Mouse (Mus musculus): ENCODE measurements around the gene Arhgap25.
A peak's percentile ranks its signal among the peaks of the same experiment; 100 is the strongest.

The Arhgap25 gene

DNA sequence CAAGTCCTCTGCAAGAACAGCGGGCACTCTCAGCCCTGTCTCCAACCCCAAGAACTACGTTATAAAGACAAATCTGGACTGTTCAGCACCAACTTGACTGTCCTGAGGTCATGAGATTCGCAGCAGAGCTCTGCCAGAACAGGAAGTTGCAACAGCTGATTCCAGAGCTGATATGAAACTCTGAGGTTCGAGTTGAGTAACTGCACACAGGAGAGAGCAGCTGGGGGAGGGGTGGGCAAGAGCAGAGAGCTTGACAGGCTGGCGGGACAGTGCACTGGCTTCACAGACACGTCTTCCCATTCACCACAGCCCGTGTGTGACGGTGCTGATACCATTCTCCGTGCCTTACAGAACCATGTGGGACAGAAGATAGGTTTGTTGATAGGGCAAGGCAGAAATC, 9.0 kb upstream of the Arhgap25 start:
- TF ChIP-seq GATA4 (IDR thresholded peaks at IDR 0.05; ENCODE audit: insufficient replicate concordance, low read length) = peak; percentile 99

DNA sequence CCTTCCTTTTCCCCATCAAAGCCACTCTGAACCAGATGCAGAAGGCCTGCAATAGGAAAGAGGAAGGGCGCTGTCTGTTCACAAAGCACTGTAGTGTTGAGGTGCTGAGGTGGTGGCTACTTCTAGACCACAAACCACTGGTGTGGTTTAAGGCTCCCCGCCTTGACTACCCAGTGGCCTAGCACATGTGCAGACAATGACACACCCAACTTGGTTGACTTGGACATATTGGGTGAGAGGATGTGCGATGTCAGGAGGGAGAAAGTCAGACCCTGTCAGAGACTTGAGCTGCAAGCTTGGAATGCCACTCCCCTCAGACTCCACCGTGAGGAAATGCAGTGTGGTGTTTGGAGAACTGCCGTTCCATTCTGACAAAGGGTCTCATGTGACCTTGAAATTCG, 8.1 kb upstream of the Arhgap25 start:
- no peak for TF ChIP-seq GATA4 (IDR thresholded peaks at IDR 0.05; ENCODE audit: insufficient replicate concordance, low read length)

DNA sequence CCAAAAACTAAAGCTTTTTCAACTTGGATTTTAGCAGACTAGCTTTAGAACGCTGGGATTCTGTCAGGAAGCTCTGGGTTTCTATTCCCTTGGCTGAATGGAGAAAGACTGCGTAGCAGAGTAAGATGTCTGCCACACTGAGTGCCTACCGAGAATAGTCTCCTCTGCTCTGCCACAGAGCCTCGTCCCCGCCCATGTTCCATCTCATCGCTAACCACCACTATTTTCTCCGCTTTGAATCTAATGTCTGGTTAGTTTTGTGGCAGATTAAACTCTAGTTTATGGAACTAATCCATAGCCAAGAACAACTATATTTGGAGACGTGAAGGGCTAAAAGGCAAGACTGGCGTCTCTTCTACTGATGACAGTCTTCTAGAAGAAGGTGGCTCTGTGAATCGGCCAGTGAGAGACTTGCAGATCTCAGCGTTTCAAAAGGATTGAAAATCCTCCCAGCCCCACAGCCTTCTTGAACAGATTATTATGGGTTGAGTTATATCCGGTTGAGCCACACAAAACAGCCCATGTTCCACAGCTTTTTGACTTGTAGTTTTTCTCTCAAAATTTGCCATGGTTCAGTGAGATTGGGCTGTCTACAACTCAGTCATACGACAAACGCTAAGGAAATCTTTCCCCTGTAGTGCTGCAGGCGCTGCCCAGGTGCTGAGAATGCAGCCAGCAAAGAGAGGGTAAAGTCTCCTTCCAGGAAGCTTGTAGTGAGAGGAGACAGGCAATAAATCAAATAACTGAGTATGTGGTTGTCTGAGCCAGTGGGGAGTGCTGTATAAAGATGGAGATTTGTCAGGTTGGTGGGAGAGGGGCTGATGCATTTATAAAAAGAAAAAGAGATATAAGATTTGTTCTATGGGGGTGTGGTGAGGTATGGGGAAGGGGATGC, 5.6 kb upstream of the Arhgap25 start:
- TF ChIP-seq GATA4 (IDR thresholded peaks at IDR 0.05; ENCODE audit: insufficient replicate concordance, low read length) = no peak

DNA sequence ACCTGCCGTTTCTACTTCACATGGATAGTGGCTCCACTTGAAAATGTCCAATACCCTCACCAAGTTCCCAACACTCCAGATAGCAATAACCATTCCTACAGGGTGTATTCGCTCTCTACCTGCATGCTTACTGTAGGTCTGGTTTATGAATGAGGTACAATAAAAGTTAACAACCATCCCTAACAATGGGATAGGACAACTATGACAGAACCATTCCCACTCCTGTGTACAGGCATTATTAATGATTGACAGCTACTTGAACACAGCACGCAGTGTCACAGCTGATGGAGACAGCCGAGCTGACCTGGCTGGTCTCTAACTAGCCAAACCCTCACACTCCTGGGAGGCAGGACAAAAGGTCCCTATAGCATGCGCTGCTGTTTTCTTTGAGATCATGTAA, 4.6 kb upstream of the Arhgap25 start:
- no peak for TF ChIP-seq GATA4 (IDR thresholded peaks at IDR 0.05; ENCODE audit: insufficient replicate concordance, low read length)

DNA sequence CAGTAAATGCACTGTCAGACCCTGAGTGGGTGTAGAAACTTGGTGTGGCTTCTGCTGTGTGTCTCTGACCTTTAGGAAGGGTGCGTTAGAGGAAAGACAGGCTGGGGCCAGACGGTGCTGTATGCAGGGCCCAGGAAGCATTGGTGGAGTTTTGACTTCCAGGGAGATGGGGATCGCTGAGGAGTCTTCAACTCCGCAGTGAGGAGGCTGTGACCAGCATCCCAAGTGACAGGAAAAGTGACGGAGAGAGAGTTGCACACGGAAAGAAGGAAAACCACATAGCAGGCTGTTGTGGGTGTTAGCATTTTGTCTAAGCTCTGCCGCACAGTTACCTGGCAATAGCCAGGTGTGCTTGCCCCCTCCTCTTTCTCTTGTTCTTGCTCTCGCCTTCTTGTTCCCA, 3.2 kb upstream of the Arhgap25 start:
- no peak for TF ChIP-seq GATA4 (IDR thresholded peaks at IDR 0.05; ENCODE audit: insufficient replicate concordance, low read length)

DNA sequence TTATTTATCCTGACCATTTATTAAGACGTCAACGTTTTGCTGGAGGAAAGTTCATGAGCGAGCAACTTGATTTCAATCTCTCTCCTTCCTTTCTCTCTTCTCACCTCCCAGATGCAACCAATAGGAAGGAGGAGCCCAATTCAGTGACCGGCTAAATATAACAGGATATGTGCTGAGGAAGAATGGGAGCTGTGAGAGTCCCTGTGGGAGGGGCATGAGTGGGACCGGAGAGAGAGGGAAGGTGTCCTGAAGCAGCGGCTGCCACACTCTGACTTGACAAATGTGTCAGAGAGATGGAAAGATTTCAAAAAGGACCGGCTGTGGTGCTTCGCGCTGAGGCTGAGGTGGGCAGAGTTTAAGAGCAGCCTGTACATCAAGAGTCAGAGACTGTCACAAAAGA, 2.6 kb upstream of the Arhgap25 start:
- no peak for TF ChIP-seq GATA4 (IDR thresholded peaks at IDR 0.05; ENCODE audit: insufficient replicate concordance, low read length)

DNA sequence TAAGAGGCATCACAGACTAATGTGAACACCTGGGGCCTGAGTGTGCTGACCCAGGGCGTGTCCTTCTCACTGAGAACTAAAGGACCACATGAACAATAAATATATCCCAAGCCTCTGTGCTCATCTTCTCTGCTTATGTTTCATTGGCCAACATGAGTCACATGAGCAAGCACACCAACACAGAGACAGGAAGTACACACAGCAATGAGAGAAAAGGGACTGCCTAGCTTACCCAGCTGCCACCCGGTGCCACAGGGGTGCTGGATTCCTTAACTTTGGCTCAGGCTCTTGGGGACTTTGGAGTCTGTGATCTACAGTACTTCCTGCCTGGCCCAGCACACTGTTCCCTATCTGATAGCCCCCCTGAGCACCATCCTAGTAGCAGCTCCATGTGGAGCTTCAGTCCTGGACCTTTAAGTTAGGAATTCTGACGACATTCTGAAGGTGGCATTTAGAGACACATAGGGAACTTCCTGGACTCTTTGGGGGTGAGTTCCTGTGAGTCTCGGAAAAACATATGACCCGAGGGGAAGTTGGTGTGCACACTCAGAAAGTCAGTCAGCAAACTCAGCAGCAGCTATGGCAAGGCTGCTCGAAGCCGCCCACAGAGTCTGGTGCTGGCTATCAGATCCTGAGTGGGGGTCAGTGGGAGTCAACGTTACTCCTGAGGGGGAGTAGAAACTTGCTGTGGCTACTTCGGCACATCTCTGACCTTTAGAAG, 2.0 kb upstream of the Arhgap25 start:
- no peak for TF ChIP-seq GATA4 (IDR thresholded peaks at IDR 0.05; ENCODE audit: insufficient replicate concordance, low read length)

DNA sequence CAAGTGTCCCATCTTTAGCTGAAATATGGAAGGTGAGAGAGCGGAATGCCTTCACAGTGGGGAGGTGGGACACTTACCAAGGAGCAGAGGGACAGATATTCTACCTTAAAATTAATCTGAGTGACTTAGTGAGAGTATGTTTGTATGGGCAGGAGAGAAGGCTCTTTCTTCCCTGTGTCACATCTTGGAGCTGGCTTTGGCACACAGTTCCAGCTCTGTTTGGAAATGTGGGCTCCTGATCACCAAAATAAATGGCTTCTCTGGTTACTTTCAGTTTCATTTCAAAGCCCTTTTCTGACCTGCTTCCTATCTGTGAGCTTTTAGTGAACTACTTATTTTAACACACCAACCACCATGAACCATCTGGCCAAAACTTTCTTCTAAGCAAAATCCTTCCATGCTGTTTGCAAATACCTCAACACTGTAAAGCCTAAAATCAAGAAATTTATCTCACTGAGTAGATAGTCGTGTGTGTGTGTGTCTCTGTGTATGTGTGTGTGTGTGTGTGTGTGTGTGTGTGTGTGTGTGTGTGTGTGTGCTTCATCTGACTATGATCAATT, 1.5 kb downstream of the Arhgap25 start:
- no peak for TF ChIP-seq GATA4 (IDR thresholded peaks at IDR 0.05; ENCODE audit: insufficient replicate concordance, low read length)

DNA sequence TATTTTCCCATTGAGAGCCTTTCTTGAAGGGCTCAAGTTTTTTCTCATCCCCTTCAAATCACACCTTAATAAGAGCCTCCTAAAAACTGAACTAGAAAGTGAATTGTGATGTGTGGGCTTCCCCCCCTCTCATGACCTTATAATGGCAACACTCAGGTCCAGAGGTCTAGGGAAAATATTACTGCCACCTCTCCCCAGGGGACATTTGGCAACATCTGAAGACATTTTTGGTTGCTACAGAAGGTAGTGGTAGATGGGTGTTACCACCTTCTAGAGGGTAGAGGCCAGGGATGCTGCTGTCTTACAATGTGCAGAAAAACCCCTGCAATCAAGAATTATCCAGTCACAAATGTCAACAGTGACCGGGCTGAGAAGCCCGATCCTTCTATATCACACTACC, 2.7 kb downstream of the Arhgap25 start:
- no peak for TF ChIP-seq GATA4 (IDR thresholded peaks at IDR 0.05; ENCODE audit: insufficient replicate concordance, low read length)

DNA sequence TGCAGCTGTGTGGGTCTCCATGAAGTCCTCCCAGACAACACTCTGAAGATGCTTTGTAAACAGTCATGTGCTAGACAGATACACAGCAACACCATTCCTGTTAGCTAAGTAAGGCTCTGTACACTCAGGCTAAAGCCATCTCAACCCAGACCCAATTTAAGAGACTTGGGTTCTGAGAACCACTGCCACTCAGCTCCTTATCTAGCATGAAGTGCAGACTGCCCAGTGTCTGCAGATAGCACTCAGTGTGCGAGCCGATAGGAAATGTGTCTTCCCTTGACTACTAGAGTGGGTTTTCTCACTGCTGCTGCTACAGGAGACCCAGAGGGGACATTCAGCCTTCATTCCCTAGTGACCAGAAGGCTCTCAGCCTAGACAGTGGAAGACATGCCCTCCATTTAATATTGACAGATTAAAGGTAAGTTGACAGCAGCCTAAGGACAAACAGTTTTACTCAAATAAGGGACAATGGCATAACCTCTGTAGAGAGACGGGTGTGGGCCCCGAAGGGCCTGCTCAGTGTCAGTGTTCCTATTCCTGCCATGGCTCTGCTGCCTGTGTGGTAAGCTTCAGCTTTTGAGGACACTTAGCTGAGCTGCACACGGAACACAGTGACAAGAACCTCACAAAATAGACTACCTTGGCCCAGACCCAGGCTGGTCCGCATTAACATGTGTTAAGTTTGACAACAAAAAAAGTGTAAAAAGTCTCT, 5.1 kb downstream of the Arhgap25 start:
- no peak for TF ChIP-seq GATA4 (IDR thresholded peaks at IDR 0.05; ENCODE audit: insufficient replicate concordance, low read length)

DNA sequence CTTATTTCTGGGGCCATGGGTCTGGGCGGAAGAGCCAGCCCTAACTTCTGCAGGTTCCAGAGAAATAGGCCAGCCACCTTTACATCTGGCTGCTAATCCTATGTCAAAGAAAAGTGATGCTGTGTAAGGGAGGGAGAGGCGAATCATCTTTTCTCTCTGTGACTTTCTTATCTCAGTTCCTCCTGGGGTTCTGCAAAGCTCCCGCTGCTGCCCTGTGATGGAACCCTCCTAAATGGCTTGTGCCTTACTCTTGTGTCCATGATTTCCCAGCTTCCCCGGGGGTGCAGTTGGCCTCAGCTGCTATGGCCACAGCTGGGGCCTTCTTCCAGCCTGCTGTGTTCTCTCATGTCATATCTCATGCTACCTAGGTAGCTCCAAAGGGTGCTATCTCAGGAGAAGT, 5.7 kb downstream of the Arhgap25 start:
- TF ChIP-seq GATA4 (IDR thresholded peaks at IDR 0.05; ENCODE audit: insufficient replicate concordance, low read length) = no peak

DNA sequence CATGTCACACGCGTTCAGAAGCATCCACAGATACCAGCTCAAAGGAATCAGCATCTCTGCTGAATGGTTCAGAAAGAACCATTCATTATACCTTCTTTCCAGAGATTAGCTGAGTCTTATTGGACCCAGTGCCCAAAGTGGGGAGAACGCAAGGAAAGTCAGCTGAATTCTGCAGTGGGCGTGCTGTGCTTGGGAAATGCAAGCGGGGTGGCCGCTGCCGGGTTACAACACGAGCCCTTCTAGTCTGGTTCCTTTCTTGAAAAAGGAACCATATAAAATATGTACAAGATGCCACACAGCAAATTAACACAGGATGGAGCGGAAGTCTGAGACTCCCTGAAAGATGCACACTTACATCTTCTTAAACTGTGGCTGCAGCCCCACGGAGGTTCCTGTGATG, 7.9 kb downstream of the Arhgap25 start:
- no peak for TF ChIP-seq GATA4 (IDR thresholded peaks at IDR 0.05; ENCODE audit: insufficient replicate concordance, low read length)

DNA sequence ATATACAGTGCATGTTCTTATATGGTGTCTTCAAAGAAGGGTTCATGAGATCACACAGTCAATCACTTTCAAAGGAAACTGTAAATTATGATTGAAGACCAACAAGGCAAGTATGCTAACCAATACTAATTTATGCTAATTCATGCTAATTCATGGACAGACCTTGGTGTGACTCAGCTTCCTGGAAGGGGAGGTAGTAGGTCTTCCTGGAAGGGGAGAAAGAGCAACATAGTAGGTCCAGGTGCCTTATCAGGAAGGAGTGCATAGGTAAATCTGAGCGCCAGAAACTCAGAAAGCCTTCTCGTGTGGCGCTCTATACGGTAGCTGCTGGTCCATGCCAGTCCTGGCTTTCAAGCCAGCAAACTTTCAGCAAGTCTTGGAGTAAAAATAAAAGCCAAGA, 8.8 kb downstream of the Arhgap25 start:
- TF ChIP-seq GATA4 (IDR thresholded peaks at IDR 0.05; ENCODE audit: insufficient replicate concordance, low read length) = no peak

DNA sequence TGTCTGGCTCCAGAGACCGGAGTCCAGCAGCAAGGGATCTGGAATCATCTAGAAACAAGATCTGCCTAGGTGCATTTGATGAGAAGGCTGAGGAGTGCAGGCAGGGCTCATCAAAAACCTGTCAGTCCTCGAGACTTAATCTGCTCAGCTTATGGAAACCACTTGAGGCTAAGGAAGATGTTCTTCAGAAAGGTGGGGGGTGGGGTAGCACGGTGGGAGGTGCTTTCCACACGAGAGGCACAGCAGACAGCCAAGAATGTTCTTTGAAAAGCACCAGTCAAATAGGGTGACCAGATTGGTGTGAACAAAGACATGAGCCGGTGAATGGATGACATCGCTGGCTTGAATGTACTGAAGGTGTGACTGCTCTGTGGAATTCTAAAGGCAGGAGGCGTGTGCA, 9.3 kb downstream of the Arhgap25 start:
- no peak for TF ChIP-seq GATA4 (IDR thresholded peaks at IDR 0.05; ENCODE audit: insufficient replicate concordance, low read length)

DNA sequence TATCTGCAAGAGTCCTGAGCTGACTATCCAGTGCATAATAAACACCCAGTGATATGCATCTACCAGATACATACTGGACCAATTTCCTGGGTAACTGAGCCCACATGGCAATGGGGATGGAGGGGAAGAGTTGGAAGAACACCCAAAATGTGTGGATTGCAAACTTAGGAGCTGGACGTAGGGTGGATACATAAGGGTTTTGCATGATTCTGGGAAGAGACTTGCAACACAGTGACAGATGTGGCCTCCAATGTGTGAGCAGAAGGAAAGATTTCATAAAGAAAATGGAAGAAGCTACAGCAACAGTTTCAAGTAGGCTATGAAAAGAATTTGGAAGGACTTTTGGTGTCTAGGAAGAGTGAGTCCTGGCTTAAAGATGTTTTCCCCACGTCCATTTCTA, 10.0 kb downstream of the Arhgap25 start:
- TF ChIP-seq GATA4 (IDR thresholded peaks at IDR 0.05; ENCODE audit: insufficient replicate concordance, low read length) = no peak
